Mouse (Mus musculus) myocyte (in vitro differentiated cells): Measurements from ENCODE around the gene Srl.

ENCODE experiments used
- MAX ChIP-seq: IDR thresholded peaks from one replicate; pipeline ENCODE4 v1.6.1; 2011; ENCODE audit warnings: low read depth, mild to moderate bottlenecking, control low read depth
- MYOD1 ChIP-seq, 3 experiments: IDR thresholded peaks; one replicate each; pipeline ENCODE4 v1.6.1; 2011; ENCODE audit warnings: control low read depth in 2 of 3, low read depth in 2 of 3, mild to moderate bottlenecking in 2 of 3, moderate library complexity in 1 of 3; ENCODE audit not compliant: insufficient read length in 2 of 3, control insufficient read depth in 1 of 3
- POLR2A ChIP-seq: IDR thresholded peaks from one replicate; pipeline ENCODE4 v1.6.1; 2011; ENCODE audit warnings: low read depth, mild to moderate bottlenecking, control low read depth, moderate library complexity; ENCODE audit not compliant: insufficient read length
- POLR2AphosphoS2 ChIP-seq: IDR thresholded peaks from one replicate; pipeline ENCODE4 v1.6.1; 2011; ENCODE audit warnings: low read depth, control low read depth; ENCODE audit not compliant: insufficient read length
- TCF12 ChIP-seq: IDR thresholded peaks from one replicate; pipeline ENCODE4 v1.6.1; 2011; ENCODE audit warnings: mild to moderate bottlenecking, control low read depth; ENCODE audit not compliant: poor library complexity, insufficient read depth, severe bottlenecking
- USF1 ChIP-seq: IDR thresholded peaks from one replicate; pipeline ENCODE4 v1.6.1; 2011; ENCODE audit warnings: low read depth, mild to moderate bottlenecking, control low read depth, moderate library complexity

- TF ChIP-seq POLR2A (no peak), TCF12 (no peak), USF1 (no peak), MAX (no peak), POLR2AphosphoS2 (no peak), MYOD1 (IDR thresholded peaks at IDR 0.05; ENCODE audit: control insufficient read depth in 1 of 3, insufficient read length in 2 of 3, low read depth in 2 of 3) (peak in 1 of 3 experiments; percentile 25)
Measured at GRCm38 (mm10) chr16:4501703-4502102, 39.9 kb downstream of the Srl start.
